Mouse (Mus musculus) left cerebral cortex, postnatal 36 days (tissue): ENCODE data around the gene 2810006K23Rik. TPM values are rescaled to one million over a fixed set of nuclear protein-coding genes. Genes with fewer than 3 reads are reported as not detected.
"Not testable (repeated sequence)": the region's sequence is repeated elsewhere in the genome, so short reads cannot be mapped to it uniquely, and the experiment has no call there.

ENCODE experiments used
- DNase-seq, 2 experiments: peaks; one replicate each; pipeline ENCODE4 v3.0.0; 2021 to 2022; ENCODE audit warnings: low spot score in 2 of 2, mixed read lengths in 1 of 2
- intact Hi-C: fragments of 180-260 bp; cut with DNase I; formaldehyde crosslinking; loops from one replicate; pipeline ENCODE4 v1.15.1; 2025
- total RNA-seq, 2 experiments: library from RNA; stranded (reverse); gene quantifications; 2 replicates each; pipeline ENCODE4 v1.2.3; 2021

Gene 2810006K23Rik
- 10 to 100 TPM; 14.4 to 15.4 TPM for total RNA-seq

- intact Hi-C loops = loop anchor here (1.0 kb wide), 1 partner anchor 25 kb away; no protein-coding TSS in a partner anchor
- DNase-seq = peak; percentile 100
Measured at GRCm38 (mm10) chr5:124327510-124328364, at the start of gene 2810006K23Rik, which contains the start of gene Mphosph9. 2810006K23Rik (plus strand) TSS chr5:124328089. Mphosph9 (minus strand) TSS chr5:124327972.

- intact Hi-C loops = no loop called here
- DNase-seq = no peak
Measured at GRCm38 (mm10) chr5:124282854-124283253, 45.0 kb upstream of the 2810006K23Rik start.

GRCm38 (mm10) chr5:124284330-124284729 lies 43.6 kb upstream of the 2810006K23Rik start:
- intact Hi-C loops = no loop called here

GRCm38 (mm10) chr5:124287616-124288247 lies 40.2 kb upstream of the 2810006K23Rik start:
- intact Hi-C loops = no loop called here
- no peak for DNase-seq

More at GRCm38 (mm10) chr5:124284330-124284729, 43.6 kb upstream of the 2810006K23Rik start:
- DNase-seq = no peak

- no peak for DNase-seq
- intact Hi-C loops = no loop called here
Measured at GRCm38 (mm10) chr5:124290216-124290615, 37.7 kb upstream of the 2810006K23Rik start.

- no peak for DNase-seq
- intact Hi-C loops = no loop called here
Measured at GRCm38 (mm10) chr5:124293967-124294366, 33.9 kb upstream of the 2810006K23Rik start.

GRCm38 (mm10) chr5:124296475-124296874 lies 31.4 kb upstream of the 2810006K23Rik start:
- intact Hi-C loops = no loop called here
- no peak for DNase-seq

- intact Hi-C loops, DNase-seq: not testable (repeated sequence)
Measured at GRCm38 (mm10) chr5:124299307-124299706, 28.6 kb upstream of the 2810006K23Rik start.

GRCm38 (mm10) chr5:124300132-124300531 lies 27.8 kb upstream of the 2810006K23Rik start:
- intact Hi-C loops = no loop called here
- DNase-seq = no peak

- intact Hi-C loops, DNase-seq: not testable (repeated sequence)
Measured at GRCm38 (mm10) chr5:124302853-124303252, 25.0 kb upstream of the 2810006K23Rik start.

- DNase-seq = no peak
- intact Hi-C loops = no loop called here
Measured at GRCm38 (mm10) chr5:124309155-124309554, 18.7 kb upstream of the 2810006K23Rik start.

- intact Hi-C loops = no loop called here
- DNase-seq = no peak
Measured at GRCm38 (mm10) chr5:124310091-124310490, 17.8 kb upstream of the 2810006K23Rik start.

GRCm38 (mm10) chr5:124315498-124315897 lies 12.4 kb upstream of the 2810006K23Rik start:
- intact Hi-C loops = no loop called here
- no peak for DNase-seq

- DNase-seq = no peak
- intact Hi-C loops = no loop called here
Measured at GRCm38 (mm10) chr5:124315941-124316340, 11.9 kb upstream of the 2810006K23Rik start.

- intact Hi-C loops = no loop called here
- DNase-seq = no peak
Measured at GRCm38 (mm10) chr5:124317648-124318047, 10.2 kb upstream of the 2810006K23Rik start.

GRCm38 (mm10) chr5:124326829-124327228 lies 1.1 kb upstream of the 2810006K23Rik start:
- intact Hi-C loops = loop anchor here (1.0 kb wide), 1 partner anchor 25 kb away; no protein-coding TSS in a partner anchor
- no peak for DNase-seq

GRCm38 (mm10) chr5:124330086-124330485 lies 2.2 kb downstream of the 2810006K23Rik start:
- intact Hi-C loops = no loop called here
- no peak for DNase-seq

- intact Hi-C loops = no loop called here
- no peak for DNase-seq
Measured at GRCm38 (mm10) chr5:124334392-124334791, 6.5 kb downstream of the 2810006K23Rik start.

GRCm38 (mm10) chr5:124337103-124337502 lies 9.2 kb downstream of the 2810006K23Rik start:
- no peak for DNase-seq
- intact Hi-C loops = no loop called here

- peak in 1 of 2 experiments; percentile 60 for DNase-seq
- intact Hi-C loops = no loop called here
Measured at GRCm38 (mm10) chr5:124337909-124338308, 10.0 kb downstream of the 2810006K23Rik start.
